In the genomic region with DNA sequence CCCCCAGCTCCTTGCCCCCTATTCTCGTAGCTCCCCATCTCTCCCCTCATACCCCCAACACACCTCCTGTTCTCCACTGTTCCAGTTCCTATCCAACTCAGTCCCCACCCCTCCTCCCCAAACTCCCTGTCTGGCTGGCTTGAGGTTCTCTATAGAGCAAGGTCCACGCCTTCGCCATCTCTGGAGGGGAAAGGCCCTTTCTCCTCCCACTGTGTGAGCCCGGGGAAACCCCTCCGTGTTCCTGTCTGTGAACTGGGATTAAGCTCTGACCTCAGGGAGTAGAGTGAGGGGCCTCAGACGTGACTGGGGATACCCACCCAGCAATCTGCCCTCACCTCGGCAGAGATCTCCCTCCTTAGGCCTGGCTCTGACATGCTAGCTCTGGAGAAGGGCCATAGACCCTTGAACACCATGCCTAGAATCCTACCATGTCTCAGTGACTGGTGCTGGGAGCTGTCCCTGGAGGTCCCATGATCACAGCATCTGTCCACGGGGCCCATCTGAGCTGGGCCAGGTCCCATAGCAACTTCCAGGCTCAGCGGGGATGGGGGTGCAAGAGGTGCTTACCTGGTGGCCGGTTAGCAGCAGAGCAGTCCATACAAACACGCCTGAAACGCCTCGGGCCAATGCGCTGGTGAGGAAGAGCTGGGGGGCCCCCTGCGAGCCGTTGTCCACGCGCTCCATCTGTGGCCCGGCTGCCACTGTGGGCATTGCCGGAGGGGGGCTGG, we compare ENCODE assay signal across 18 mouse cellular contexts. TPM values are rescaled to one million over a fixed set of nuclear protein-coding genes. Genes with fewer than 3 reads are reported as not detected.
DNase-seq lines count a peak whose midpoint lies in the region; ATAC-seq and TF ChIP-seq lines count a peak whose summit lies in the region.
"Had no signal": no experiment of that assay in that cellular context is flagged by ENCODE, and none has a peak within 500 bp of the region (broad histone marks: within the 10 kb centered on the region; RNA-seq: fewer than 3 reads in every experiment).

No protein-coding gene starts in this region.

- 74% methylated on average over 20 of the region's 20 CpGs for WGBS in forebrain, embryonic 11.5 days
- WGBS in forebrain, embryonic 14.5 days: 71% methylated on average over 20 of the region's 20 CpGs
- WGBS in lung, embryonic 14.5 days: 53% methylated on average over 20 of the region's 20 CpGs
- 60% methylated on average over 20 of the region's 20 CpGs for WGBS in intestine, embryonic 16.5 days
- WGBS in small intestine, adult 2 months: 26% methylated on average over 20 of the region's 20 CpGs

- DNase-seq in forebrain, embryonic 11.5 days (ENCODE audit: low spot score): peak; percentile 49
- DNase-seq in forebrain, embryonic 14.5 days (ENCODE audit: low spot score): no peak
- no peak for DNase-seq in lung, embryonic 14.5 days
- no peak for DNase-seq in lung, postnatal 4 days
- DNase-seq in layer of hippocampus, postnatal 10 days (ENCODE audit: low spot score in 2 of 2): no peak
- DNase-seq in yolk sac, embryonic 10.5 days (ENCODE audit: low spot score): no peak
- DNase-seq: adrenal gland, adult 8-10 months; cerebellum, adult 8-10 months; gastrocnemius, postnatal 14 days; right cerebral cortex, adult 18-20 months; thymus, postnatal 14 days had no signal

- H3K27me3 ChIP-seq in forebrain, embryonic 11.5 days (ENCODE audit: control insufficient read depth, insufficient read depth, low read length): no peaks in the 10 kb centered on the region; the same call in 1 of the 2 replicates
- H3K27me3 ChIP-seq in forebrain, embryonic 14.5 days (replicated peaks; ENCODE audit: control insufficient read depth, insufficient read depth, low read length): peaks cover 4% of the 10 kb centered on the region; the same call in 1 of the 2 replicates
- H3K27me3 ChIP-seq in lung, embryonic 14.5 days (ENCODE audit: insufficient read depth, low read length): peaks cover 12% of the 10 kb centered on the region
- no peaks in the 10 kb centered on the region for H3K27me3 ChIP-seq in intestine, embryonic 16.5 days (replicated peaks; ENCODE audit: control insufficient read depth, insufficient read depth, low read length)
- no peaks in the 10 kb centered on the region for H3K27me3 ChIP-seq in small intestine, adult 2 months (ENCODE audit: control insufficient read depth, insufficient read depth, low read length)

- H3K9me3 ChIP-seq in forebrain, embryonic 11.5 days (ENCODE audit: control insufficient read depth, low read length): no peaks in the 10 kb centered on the region
- no peaks in the 10 kb centered on the region for H3K9me3 ChIP-seq in forebrain, embryonic 14.5 days (replicated peaks; ENCODE audit: control insufficient read depth, low read length)
- no peaks in the 10 kb centered on the region for H3K9me3 ChIP-seq in lung, embryonic 14.5 days (ENCODE audit: low read depth, low read length)
- H3K9me3 ChIP-seq in intestine, embryonic 16.5 days (ENCODE audit: control insufficient read depth, low read length): no peaks in the 10 kb centered on the region

- H3K27ac ChIP-seq in forebrain, embryonic 11.5 days (ENCODE audit: low read depth, low read length): no peak overlapping the region
- H3K27ac ChIP-seq in forebrain, embryonic 14.5 days (ENCODE audit: low read depth, low read length): no peak overlapping the region
- no peak overlapping the region for H3K27ac ChIP-seq in lung, embryonic 14.5 days (ENCODE audit: low read depth)
- H3K27ac ChIP-seq in intestine, embryonic 16.5 days (ENCODE audit: low read length): peak overlapping the region; percentile 86
- H3K27ac ChIP-seq in small intestine, adult 2 months (ENCODE audit: insufficient read depth, low read depth, low read length): peak overlapping the region; percentile 81

- no peak for TF ChIP-seq POLR2A in small intestine, adult 2 months (IDR thresholded peaks at IDR 0.05; ENCODE audit: low read depth, low read length)

- H3K4me2 ChIP-seq in forebrain, embryonic 11.5 days (ENCODE audit: low read depth, low read length, severe bottlenecking): no peak overlapping the region
- no peak overlapping the region for H3K4me2 ChIP-seq in forebrain, embryonic 14.5 days (ENCODE audit: low read length)
- peak overlapping the region; percentile 46 for H3K4me2 ChIP-seq in lung, embryonic 14.5 days
- H3K4me2 ChIP-seq in intestine, embryonic 16.5 days (ENCODE audit: low read depth, low read length): peak overlapping the region; percentile 44

- no peak for TF ChIP-seq CTCF in lung, embryonic 14.5 days (IDR thresholded peaks at IDR 0.05; ENCODE audit: low read depth)
- TF ChIP-seq CTCF in small intestine, adult 2 months (IDR thresholded peaks at IDR 0.05; ENCODE audit: extremely low read depth, insufficient read length, insufficient replicate concordance, low read depth, low read length): no peak

- ATAC-seq in forebrain, embryonic 11.5 days (replicated peaks; ENCODE audit: low FRiP score): no peak
- ATAC-seq in forebrain, embryonic 14.5 days: no peak
- no peak for ATAC-seq in lung, embryonic 14.5 days (ENCODE audit: insufficient read depth)
- ATAC-seq in intestine, embryonic 16.5 days: peak; percentile 3

- H3K4me3 ChIP-seq in forebrain, embryonic 11.5 days (ENCODE audit: low read depth, low read length): no peak overlapping the region
- no peak overlapping the region for H3K4me3 ChIP-seq in forebrain, embryonic 14.5 days (ENCODE audit: low read depth, low read length)
- no peak overlapping the region for H3K4me3 ChIP-seq in lung, embryonic 14.5 days (ENCODE audit: low read depth, low read length)
- peak overlapping the region; percentile 46 for H3K4me3 ChIP-seq in intestine, embryonic 16.5 days (ENCODE audit: low read length)
- peak overlapping the region; percentile 81 for H3K4me3 ChIP-seq in small intestine, adult 2 months (ENCODE audit: low read depth, low read length)

- no peak overlapping the region for H3K9ac ChIP-seq in forebrain, embryonic 11.5 days (ENCODE audit: low read length)
- no peak overlapping the region for H3K9ac ChIP-seq in forebrain, embryonic 14.5 days (ENCODE audit: low read length)
- peak overlapping the region; percentile 54; the same call in 1 of the 2 replicates for H3K9ac ChIP-seq in lung, embryonic 14.5 days
- H3K9ac ChIP-seq in intestine, embryonic 16.5 days (ENCODE audit: low read depth, low read length): peak overlapping the region; percentile 66

- no peaks in the 10 kb centered on the region for H3K36me3 ChIP-seq in forebrain, embryonic 11.5 days (ENCODE audit: control insufficient read depth, insufficient read depth, low read length)
- H3K36me3 ChIP-seq in forebrain, embryonic 14.5 days (ENCODE audit: control insufficient read depth, insufficient read depth, low read length): no peaks in the 10 kb centered on the region
- no peaks in the 10 kb centered on the region for H3K36me3 ChIP-seq in lung, embryonic 14.5 days (ENCODE audit: insufficient read depth)
- peaks cover 5% of the 10 kb centered on the region; the same call in 1 of the 2 replicates for H3K36me3 ChIP-seq in intestine, embryonic 16.5 days (ENCODE audit: control insufficient read depth, insufficient read depth, low read length)
- peaks cover 17% of the 10 kb centered on the region for H3K36me3 ChIP-seq in small intestine, adult 2 months (ENCODE audit: control insufficient read depth, insufficient read depth, low read length)

- no peaks in the 10 kb centered on the region for H3K4me1 ChIP-seq in forebrain, embryonic 11.5 days (replicated peaks; ENCODE audit: control insufficient read depth, insufficient read depth, low read length)
- H3K4me1 ChIP-seq in forebrain, embryonic 14.5 days (ENCODE audit: control insufficient read depth, insufficient read depth, low read length): no peaks in the 10 kb centered on the region
- 0 out of 2 replicates have a peak, but pooled peaks cover 3% of the 10 kb centered on the region for H3K4me1 ChIP-seq in lung, embryonic 14.5 days (ENCODE audit: insufficient read depth)
- peaks cover 19% of the 10 kb centered on the region for H3K4me1 ChIP-seq in intestine, embryonic 16.5 days (ENCODE audit: control insufficient read depth, insufficient read depth, low read length)
- peaks cover 35% of the 10 kb centered on the region for H3K4me1 ChIP-seq in small intestine, adult 2 months (ENCODE audit: control insufficient read depth, insufficient read depth, insufficient read length, low read length)

RNA-seq across cellular contexts. Expression of a gene that starts 7.2 kb away (rescaled TPM):
- polyA plus RNA-seq in forebrain, embryonic 11.5 days (2014; fragmentation: Nextera tagmentation; extraction: Ambion mirVana): 1.1 TPM in 2 replicates
- not detected in 2 replicates for polyA plus RNA-seq in forebrain, embryonic 14.5 days (2014; fragmentation: Nextera tagmentation; extraction: Ambion mirVana)
- polyA plus RNA-seq in lung, embryonic 14.5 days (2014; fragmentation: Nextera tagmentation; extraction: Ambion mirVana): 8.4 and 10.5 TPM in 2 replicates
- 120 and 151 TPM in 2 replicates for polyA plus RNA-seq in intestine, embryonic 16.5 days (2015; fragmentation: Nextera tagmentation; extraction: Ambion mirVana)
- 277 and 416 TPM in 2 replicates for polyA plus RNA-seq in small intestine, adult 2 months (2012; rRNA removed)
- under 1 TPM in 1 of 2 experiments, not detected in 1; 0.85 TPM for total RNA-seq in layer of hippocampus, postnatal 10 days (2021)
- total RNA-seq: megakaryocyte progenitor cell, adult 5-6 weeks; neutrophil, adult 5-6 weeks had no signal

RNA-seq across cellular contexts. Expression of a gene that starts 13.6 kb away (rescaled TPM):
- polyA plus RNA-seq in forebrain, embryonic 11.5 days (2014; fragmentation: Nextera tagmentation; extraction: Ambion mirVana): 0.27 TPM in 1 of 2 replicates, not detected in the other
- polyA plus RNA-seq in forebrain, embryonic 14.5 days (2014; fragmentation: Nextera tagmentation; extraction: Ambion mirVana): not detected in 2 replicates
- not detected in 2 replicates for polyA plus RNA-seq in lung, embryonic 14.5 days (2014; fragmentation: Nextera tagmentation; extraction: Ambion mirVana)
- not detected in 2 replicates for polyA plus RNA-seq in intestine, embryonic 16.5 days (2015; fragmentation: Nextera tagmentation; extraction: Ambion mirVana)
- polyA plus RNA-seq in small intestine, adult 2 months (2012; rRNA removed): 0.28 TPM in 1 of 2 replicates, not detected in the other
- not detected for total RNA-seq in layer of hippocampus, postnatal 10 days (2021)
- total RNA-seq: adrenal gland, adult 8-10 months; gastrocnemius, postnatal 14 days; layer of hippocampus, postnatal 25 days; megakaryocyte progenitor cell, adult 5-6 weeks; neutrophil, adult 5-6 weeks had no signal
- polyA plus RNA-seq: heart, postnatal 0 days; limb, embryonic 14.5 days had no signal

RNA-seq across cellular contexts. Expression of a gene that starts 14.1 kb away (rescaled TPM):
- polyA plus RNA-seq in forebrain, embryonic 11.5 days (2014; fragmentation: Nextera tagmentation; extraction: Ambion mirVana): 75.4 and 76.3 TPM in 2 replicates
- polyA plus RNA-seq in forebrain, embryonic 14.5 days (2014; fragmentation: Nextera tagmentation; extraction: Ambion mirVana): 86.4 and 86.7 TPM in 2 replicates
- 78.8 and 79.3 TPM in 2 replicates for polyA plus RNA-seq in lung, embryonic 14.5 days (2014; fragmentation: Nextera tagmentation; extraction: Ambion mirVana)
- 67.6 and 80.3 TPM in 2 replicates for polyA plus RNA-seq in intestine, embryonic 16.5 days (2015; fragmentation: Nextera tagmentation; extraction: Ambion mirVana)
- polyA plus RNA-seq in small intestine, adult 2 months (2012; rRNA removed): 18.2 and 20.9 TPM in 2 replicates
- 10 to 100 TPM; 16.1 to 23.2 TPM for total RNA-seq in layer of hippocampus, postnatal 10 days (2021)

RNA-seq across cellular contexts. Expression of a gene that starts 21.2 kb away (rescaled TPM):
- 7.5 and 8.3 TPM in 2 replicates for polyA plus RNA-seq in forebrain, embryonic 11.5 days (2014; fragmentation: Nextera tagmentation; extraction: Ambion mirVana)
- 7.5 and 11.7 TPM in 2 replicates for polyA plus RNA-seq in forebrain, embryonic 14.5 days (2014; fragmentation: Nextera tagmentation; extraction: Ambion mirVana)
- 8.0 and 10.0 TPM in 2 replicates for polyA plus RNA-seq in lung, embryonic 14.5 days (2014; fragmentation: Nextera tagmentation; extraction: Ambion mirVana)
- polyA plus RNA-seq in intestine, embryonic 16.5 days (2015; fragmentation: Nextera tagmentation; extraction: Ambion mirVana): 25.0 and 25.2 TPM in 2 replicates
- 27.1 and 70.9 TPM in 2 replicates for polyA plus RNA-seq in small intestine, adult 2 months (2012; rRNA removed)
- total RNA-seq in layer of hippocampus, postnatal 10 days (2021): 10 to 100 TPM; 10.3 to 10.4 TPM

RNA-seq across cellular contexts. Expression of a gene that starts 37.1 kb away (rescaled TPM):
- 40.5 and 42.0 TPM in 2 replicates for polyA plus RNA-seq in forebrain, embryonic 11.5 days (2014; fragmentation: Nextera tagmentation; extraction: Ambion mirVana)
- polyA plus RNA-seq in forebrain, embryonic 14.5 days (2014; fragmentation: Nextera tagmentation; extraction: Ambion mirVana): 31.8 and 33.2 TPM in 2 replicates
- polyA plus RNA-seq in lung, embryonic 14.5 days (2014; fragmentation: Nextera tagmentation; extraction: Ambion mirVana): 37.6 and 39.8 TPM in 2 replicates
- polyA plus RNA-seq in intestine, embryonic 16.5 days (2015; fragmentation: Nextera tagmentation; extraction: Ambion mirVana): 18.8 and 18.9 TPM in 2 replicates
- polyA plus RNA-seq in small intestine, adult 2 months (2012; rRNA removed): 46.9 and 86.6 TPM in 2 replicates
- 10 to 100 TPM; 91.7 to 93.3 TPM for total RNA-seq in layer of hippocampus, postnatal 10 days (2021)

Comparison
In these comparisons a context has a peak if more than half of its experiments do, and no peak if none do; other contexts are left out.
1. H3K27ac ChIP-seq: peak in intestine, embryonic 16.5 days (single experiment) and small intestine, adult 2 months (single experiment); none in forebrain, embryonic 11.5 days (single experiment), forebrain, embryonic 14.5 days (single experiment) and lung, embryonic 14.5 days (single experiment).
2. H3K4me2 ChIP-seq: peak in lung, embryonic 14.5 days (single experiment) and intestine, embryonic 16.5 days (single experiment); none in forebrain, embryonic 11.5 days (single experiment) and forebrain, embryonic 14.5 days (single experiment).
3. H3K4me3 ChIP-seq: peak in intestine, embryonic 16.5 days (single experiment) and small intestine, adult 2 months (single experiment); none in forebrain, embryonic 11.5 days (single experiment), forebrain, embryonic 14.5 days (single experiment) and lung, embryonic 14.5 days (single experiment).
4. H3K9ac ChIP-seq: peak in lung, embryonic 14.5 days (single experiment) and intestine, embryonic 16.5 days (single experiment); none in forebrain, embryonic 11.5 days (single experiment) and forebrain, embryonic 14.5 days (single experiment).
5. RNA of a gene that starts 7.2 kb away (polyA plus RNA-seq): 277 to 416 TPM in small intestine, adult 2 months and 120 to 151 TPM in intestine, embryonic 16.5 days; 8.4 to 10.5 TPM in lung, embryonic 14.5 days, 1.1 TPM in forebrain, embryonic 11.5 days and not detected in forebrain, embryonic 14.5 days; every median in the first group is over 10 times any median in the second.